Mouse (Mus musculus) v-Abl transformed pro-B cells (cell line): Measurements from ENCODE around the gene Zfp871.
"Not testable (repeated sequence)": the region's sequence is repeated elsewhere in the genome, so short reads cannot be mapped to it uniquely, and the experiment has no call there.

Experiments used
- in situ Hi-C, 2 experiments: fragments of 400-800 bp; cut with MboI; formaldehyde crosslinking; loops; one replicate each; pipeline ENCODE4 v1.15.1; 2025; ENCODE audit not compliant: unreplicated experiment in 2 of 2

The Zfp871 gene

GRCm38 (mm10) chr17:32741057-32741456 lies 47.0 kb downstream of the Zfp871 start:
- in situ Hi-C loops = no loop called here

- in situ Hi-C loops = no loop called here
Observed at GRCm38 (mm10) chr17:32738406-32738805, 49.7 kb downstream of the Zfp871 start.

DNA sequence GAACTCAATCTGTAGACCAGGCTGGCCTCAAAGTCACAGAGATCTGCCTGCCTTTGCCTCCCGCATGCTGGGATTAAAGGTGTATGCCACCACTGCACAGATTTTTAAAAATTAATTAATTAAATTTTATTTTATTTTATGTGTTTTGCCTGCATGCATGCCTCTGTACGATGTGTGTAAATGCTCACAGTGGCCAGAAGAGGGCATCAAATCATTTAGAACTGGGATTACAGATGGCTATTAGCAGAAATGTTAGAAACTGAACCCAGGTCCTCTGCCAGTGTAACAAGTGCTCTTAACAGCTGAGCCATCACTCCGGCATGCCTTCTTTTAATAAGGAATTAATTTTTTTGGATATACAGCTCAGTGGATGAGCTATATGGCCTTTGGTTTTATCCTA lies 59.1 kb downstream of the Zfp871 start:
- in situ Hi-C loops = no loop called here

- in situ Hi-C loops = not testable (repeated sequence)
Observed at GRCm38 (mm10) chr17:32726360-32726759, 61.7 kb downstream of the Zfp871 start.

DNA sequence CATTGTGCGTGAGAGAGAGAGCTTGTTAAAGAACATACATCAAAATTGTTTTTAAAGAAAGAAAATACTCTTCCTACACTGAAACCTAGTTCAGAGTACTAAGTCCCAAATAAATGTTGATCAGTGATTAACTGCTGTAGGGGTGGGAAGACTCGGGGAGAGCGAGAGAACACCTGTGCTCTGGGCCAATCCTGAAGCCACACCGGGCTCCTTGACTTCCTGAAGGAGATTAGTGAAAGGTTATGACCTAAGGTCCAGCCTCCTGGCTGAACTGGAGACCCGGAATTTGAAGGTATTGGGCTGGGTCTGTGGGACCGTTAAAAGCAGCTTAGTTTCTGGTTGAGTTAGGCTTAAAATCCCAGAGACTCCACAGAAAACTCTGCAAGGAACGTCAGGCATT lies 65.3 kb downstream of the Zfp871 start:
- in situ Hi-C loops = no loop called here

DNA sequence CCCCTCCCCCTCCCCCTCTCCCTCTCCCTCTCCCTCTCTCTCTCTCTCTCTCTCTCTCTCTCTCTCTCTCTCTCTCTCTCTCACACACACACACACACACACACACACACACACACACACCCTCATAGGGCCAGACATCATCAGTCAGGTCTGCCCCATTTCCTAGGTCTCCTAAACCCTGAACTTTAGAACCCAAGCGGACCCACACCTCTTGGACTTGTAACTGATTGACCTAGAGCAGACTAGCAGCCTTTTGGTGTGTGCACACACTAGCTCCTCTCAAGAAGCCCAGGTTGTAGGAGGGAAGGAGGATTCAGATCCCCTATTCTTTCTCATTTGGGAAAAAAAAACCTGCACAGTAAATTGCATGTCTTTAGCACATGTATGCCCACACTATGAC lies 65.9 kb downstream of the Zfp871 start:
- in situ Hi-C loops = not testable (repeated sequence)
